Mouse (Mus musculus): ENCODE measurements at regions not wholly inside any gene's neighbourhood (a gene's known extent, or its start where the extent isn't known, plus 50 kb on each side); places are given as distances from the start of the nearest gene placed in this dataset.

GRCm38 (mm10) chr2:28287210-28287860 is 94.5 kb downstream of the Olfm1 start:
- Histone ChIP-seq H3K27ac (replicated peaks; ENCODE audit: low read depth, low read length) (no peak overlapping the region), H3K4me1 (ENCODE audit: control insufficient read depth, insufficient read depth, low read length) (no peaks in the 10 kb centered on the region; the same call in 1 of the 2 replicates), H3K9me3 (ENCODE audit: control insufficient read depth, low read length) (no peaks in the 10 kb centered on the region), H3K4me3 (ENCODE audit: low read depth, low read length) (no peak overlapping the region), H3K9ac (ENCODE audit: low read length) (no peak overlapping the region), H3K36me3 (ENCODE audit: control insufficient read depth, insufficient read depth, low read length) (no peaks in the 10 kb centered on the region), H3K4me2 (ENCODE audit: low read depth, severe bottlenecking) (no peak overlapping the region), H3K27me3 (ENCODE audit: control insufficient read depth, insufficient read depth, low read length) (no peaks in the 10 kb centered on the region)
- WGBS: 46% methylated on average over 10 of the region's 10 CpGs
- no peak for ATAC-seq (ENCODE audit: insufficient number of reproducible peaks, low FRiP score, low TSS enrichment, low read depth)
- DNase-seq (ENCODE audit: low spot score): peak; percentile 31

- Histone ChIP-seq H3K27me3 (ENCODE audit: control insufficient read depth, insufficient read depth, low read length) (no peaks in the 10 kb centered on the region), H3K9ac (ENCODE audit: low read length) (no peak overlapping the region), H3K36me3 (ENCODE audit: control insufficient read depth, insufficient read depth, low read length) (no peaks in the 10 kb centered on the region), H3K27ac (replicated peaks; ENCODE audit: low read depth, low read length) (no peak overlapping the region), H3K9me3 (ENCODE audit: control insufficient read depth, low read length) (no peaks in the 10 kb centered on the region), H3K4me1 (ENCODE audit: control insufficient read depth, insufficient read depth, low read length) (peaks cover under 1% of the 10 kb centered on the region; the same call in 1 of the 2 replicates), H3K4me2 (ENCODE audit: low read depth, severe bottlenecking) (no peak overlapping the region), H3K4me3 (ENCODE audit: low read depth, low read length) (no peak overlapping the region)
- no peak for DNase-seq (ENCODE audit: low spot score)
- 88% methylated on average over 6 of the region's 6 CpGs for WGBS
- ATAC-seq (ENCODE audit: insufficient number of reproducible peaks, low FRiP score, low TSS enrichment, low read depth): no peak
These were observed 96.5 kb downstream of the Olfm1 start for GRCm38 (mm10) chr2:28289339-28289738.

GRCm38 (mm10) chr2:28289860-28290471 is 97.2 kb downstream of the Olfm1 start:
- peaks cover 7% of the 10 kb centered on the region; the same call in 1 of the 2 replicates for H3K4me1 ChIP-seq (ENCODE audit: control insufficient read depth, insufficient read depth, low read length)
- H3K4me2 ChIP-seq (ENCODE audit: low read depth, severe bottlenecking): no peak overlapping the region
- 62% methylated on average over 11 of the region's 11 CpGs for WGBS
- no peak overlapping the region for H3K27ac ChIP-seq (replicated peaks; ENCODE audit: low read depth, low read length)
- no peak for ATAC-seq (ENCODE audit: insufficient number of reproducible peaks, low FRiP score, low TSS enrichment, low read depth)
- no peak overlapping the region for H3K4me3 ChIP-seq (ENCODE audit: low read depth, low read length)
- DNase-seq (ENCODE audit: low spot score): no peak
- no peaks in the 10 kb centered on the region for H3K36me3 ChIP-seq (ENCODE audit: control insufficient read depth, insufficient read depth, low read length)
- no peak overlapping the region for H3K9ac ChIP-seq (ENCODE audit: low read length)
- no peaks in the 10 kb centered on the region for H3K27me3 ChIP-seq (ENCODE audit: control insufficient read depth, insufficient read depth, low read length)
- H3K9me3 ChIP-seq (ENCODE audit: control insufficient read depth, low read length): no peaks in the 10 kb centered on the region

GRCm38 (mm10) chr2:28294509-28294908 is 101.7 kb downstream of the Olfm1 start:
- H3K4me2 ChIP-seq (ENCODE audit: low read depth, severe bottlenecking): no peak overlapping the region
- ATAC-seq (ENCODE audit: insufficient number of reproducible peaks, low FRiP score, low TSS enrichment, low read depth) (no peak), DNase-seq (ENCODE audit: low spot score) (no peak)
- H3K27me3 ChIP-seq (ENCODE audit: control insufficient read depth, insufficient read depth, low read length): no peaks in the 10 kb centered on the region
- no peaks in the 10 kb centered on the region for H3K9me3 ChIP-seq (ENCODE audit: control insufficient read depth, low read length)
- no peak overlapping the region for H3K9ac ChIP-seq (ENCODE audit: low read length)
- H3K27ac ChIP-seq (replicated peaks; ENCODE audit: low read depth, low read length): no peak overlapping the region
- H3K36me3 ChIP-seq (ENCODE audit: control insufficient read depth, insufficient read depth, low read length): no peaks in the 10 kb centered on the region
- 45% methylated on average over 7 of the region's 7 CpGs for WGBS
- peaks cover 18% of the 10 kb centered on the region for H3K4me1 ChIP-seq (ENCODE audit: control insufficient read depth, insufficient read depth, low read length)
- H3K4me3 ChIP-seq (ENCODE audit: low read depth, low read length): no peak overlapping the region

GRCm38 (mm10) chr2:28296183-28296582 is 103.4 kb downstream of the Olfm1 start:
- no peak overlapping the region for H3K4me3 ChIP-seq (ENCODE audit: low read depth, low read length)
- H3K9ac ChIP-seq (ENCODE audit: low read length): no peak overlapping the region
- ATAC-seq (ENCODE audit: insufficient number of reproducible peaks, low FRiP score, low TSS enrichment, low read depth) (no peak), DNase-seq (ENCODE audit: low spot score) (no peak)
- no peaks in the 10 kb centered on the region for H3K36me3 ChIP-seq (ENCODE audit: control insufficient read depth, insufficient read depth, low read length)
- no peaks in the 10 kb centered on the region for H3K27me3 ChIP-seq (ENCODE audit: control insufficient read depth, insufficient read depth, low read length)
- H3K4me2 ChIP-seq (ENCODE audit: low read depth, severe bottlenecking): no peak overlapping the region
- no peak overlapping the region for H3K27ac ChIP-seq (replicated peaks; ENCODE audit: low read depth, low read length)
- no peaks in the 10 kb centered on the region for H3K9me3 ChIP-seq (ENCODE audit: control insufficient read depth, low read length)
- H3K4me1 ChIP-seq (ENCODE audit: control insufficient read depth, insufficient read depth, low read length): peaks cover 21% of the 10 kb centered on the region
- 54% methylated on average over 12 of the region's 12 CpGs for WGBS

- Histone ChIP-seq H3K4me2 (ENCODE audit: low read depth, severe bottlenecking) (no peak overlapping the region), H3K9ac (ENCODE audit: low read length) (no peak overlapping the region), H3K27ac (replicated peaks; ENCODE audit: low read depth, low read length) (0 out of 2 replicates have a peak overlapping the region, but pooled peaks have one; percentile 22), H3K4me3 (ENCODE audit: low read depth, low read length) (no peak overlapping the region), H3K36me3 (ENCODE audit: control insufficient read depth, insufficient read depth, low read length) (no peaks in the 10 kb centered on the region), H3K27me3 (ENCODE audit: control insufficient read depth, insufficient read depth, low read length) (no peaks in the 10 kb centered on the region), H3K9me3 (ENCODE audit: control insufficient read depth, low read length) (no peaks in the 10 kb centered on the region), H3K4me1 (ENCODE audit: control insufficient read depth, insufficient read depth, low read length) (peaks cover 21% of the 10 kb centered on the region)
- DNase-seq (ENCODE audit: low spot score): no peak
- WGBS: 33% methylated on average over 6 of the region's 6 CpGs
- ATAC-seq (ENCODE audit: insufficient number of reproducible peaks, low FRiP score, low TSS enrichment, low read depth): no peak
These were observed 105.9 kb downstream of the Olfm1 start for GRCm38 (mm10) chr2:28298738-28299137.

GRCm38 (mm10) chr2:28299346-28299745 is 106.6 kb downstream of the Olfm1 start:
- no peaks in the 10 kb centered on the region for H3K27me3 ChIP-seq (ENCODE audit: control insufficient read depth, insufficient read depth, low read length)
- no peak overlapping the region for H3K4me2 ChIP-seq (ENCODE audit: low read depth, severe bottlenecking)
- H3K36me3 ChIP-seq (ENCODE audit: control insufficient read depth, insufficient read depth, low read length): no peaks in the 10 kb centered on the region
- no peak overlapping the region for H3K9ac ChIP-seq (ENCODE audit: low read length)
- DNase-seq (ENCODE audit: low spot score) (no peak), ATAC-seq (ENCODE audit: insufficient number of reproducible peaks, low FRiP score, low TSS enrichment, low read depth) (no peak)
- no peaks in the 10 kb centered on the region for H3K9me3 ChIP-seq (ENCODE audit: control insufficient read depth, low read length)
- 86% methylated on average over 2 of the region's 2 CpGs for WGBS
- peaks cover 21% of the 10 kb centered on the region for H3K4me1 ChIP-seq (ENCODE audit: control insufficient read depth, insufficient read depth, low read length)
- no peak overlapping the region for H3K4me3 ChIP-seq (ENCODE audit: low read depth, low read length)
- no peak overlapping the region for H3K27ac ChIP-seq (replicated peaks; ENCODE audit: low read depth, low read length)

GRCm38 (mm10) chr2:28301313-28301712 is 108.5 kb downstream of the Olfm1 start:
- ATAC-seq (ENCODE audit: insufficient number of reproducible peaks, low FRiP score, low TSS enrichment, low read depth) (no peak), DNase-seq (ENCODE audit: low spot score) (peak; percentile 63)
- H3K4me3 ChIP-seq (ENCODE audit: low read depth, low read length): no peak overlapping the region
- no peaks in the 10 kb centered on the region for H3K36me3 ChIP-seq (ENCODE audit: control insufficient read depth, insufficient read depth, low read length)
- 18% methylated on average over 4 of the region's 4 CpGs for WGBS
- H3K4me2 ChIP-seq (ENCODE audit: low read depth, severe bottlenecking): no peak overlapping the region
- H3K4me1 ChIP-seq (ENCODE audit: control insufficient read depth, insufficient read depth, low read length): peaks cover 8% of the 10 kb centered on the region
- no peak overlapping the region for H3K9ac ChIP-seq (ENCODE audit: low read length)
- H3K27ac ChIP-seq (replicated peaks; ENCODE audit: low read depth, low read length): no peak overlapping the region
- no peaks in the 10 kb centered on the region for H3K27me3 ChIP-seq (ENCODE audit: control insufficient read depth, insufficient read depth, low read length)
- no peaks in the 10 kb centered on the region for H3K9me3 ChIP-seq (ENCODE audit: control insufficient read depth, low read length)
